Mouse (Mus musculus) brain, embryonic 14.5 days (tissue): ENCODE data around the gene Gpr153. TPM values are rescaled to one million over a fixed set of nuclear protein-coding genes. Genes with fewer than 3 reads are reported as not detected.
A peak's percentile ranks its signal among the peaks of the same experiment; 100 is the strongest.

Source experiments
- DNase-seq: peaks from one replicate; pipeline ENCODE4 v3.0.0-alpha.2; 2011; ENCODE audit warnings: low read depth
- CTCF ChIP-seq: fragments of 200-500 bp; IDR thresholded peaks from 2 replicates; pipeline ENCODE4 v1.5.1; 2012; ENCODE audit warnings: inconsistent platforms, mild to moderate bottlenecking, moderate library complexity, borderline replicate concordance; ENCODE audit not compliant: insufficient read depth, insufficient read length; ENCODE audit errors: extremely low read depth
- POLR2A ChIP-seq: fragments of 200-500 bp; IDR thresholded peaks from 2 replicates; pipeline ENCODE4 v1.6.1; 2012; ENCODE audit warnings: mild to moderate bottlenecking, inconsistent platforms, borderline replicate concordance; ENCODE audit not compliant: poor library complexity, insufficient read depth, insufficient read length, severe bottlenecking; ENCODE audit errors: extremely low read depth
- polyA plus RNA-seq: library from polyadenylated mRNA; depleted of rRNA; stranded (reverse); fragments of >200 nt; gene quantifications from 2 replicates; pipeline ENCODE4 v1.2.3, GENCODE M21; 2012

The Gpr153 gene
- polyA plus RNA-seq, 1 experiment: 44.3 TPM

DNA sequence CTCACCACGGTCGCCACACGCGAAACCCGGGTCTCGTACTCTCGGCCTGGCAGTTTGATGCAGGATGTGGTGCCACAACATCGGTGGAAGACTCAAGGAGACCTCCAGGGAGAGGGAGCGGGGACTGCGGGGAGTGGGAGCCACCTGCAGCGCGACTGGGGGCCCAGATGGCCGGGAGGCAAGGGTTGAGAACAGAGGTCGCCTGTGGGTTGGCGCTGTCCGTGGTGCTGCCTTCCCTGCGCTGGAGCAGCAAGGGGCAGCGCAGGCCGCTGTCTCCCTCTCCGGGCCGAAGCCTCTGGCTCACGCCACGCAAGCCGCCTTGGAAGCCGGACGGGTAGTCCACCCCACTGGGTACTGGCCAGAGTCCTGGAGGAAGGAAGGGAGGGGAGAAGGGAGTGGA is 12.9 kb downstream of the Gpr153 start:
- DNase-seq: peak; percentile 37
- TF ChIP-seq CTCF: no peak
- TF ChIP-seq POLR2A: no peak

DNA sequence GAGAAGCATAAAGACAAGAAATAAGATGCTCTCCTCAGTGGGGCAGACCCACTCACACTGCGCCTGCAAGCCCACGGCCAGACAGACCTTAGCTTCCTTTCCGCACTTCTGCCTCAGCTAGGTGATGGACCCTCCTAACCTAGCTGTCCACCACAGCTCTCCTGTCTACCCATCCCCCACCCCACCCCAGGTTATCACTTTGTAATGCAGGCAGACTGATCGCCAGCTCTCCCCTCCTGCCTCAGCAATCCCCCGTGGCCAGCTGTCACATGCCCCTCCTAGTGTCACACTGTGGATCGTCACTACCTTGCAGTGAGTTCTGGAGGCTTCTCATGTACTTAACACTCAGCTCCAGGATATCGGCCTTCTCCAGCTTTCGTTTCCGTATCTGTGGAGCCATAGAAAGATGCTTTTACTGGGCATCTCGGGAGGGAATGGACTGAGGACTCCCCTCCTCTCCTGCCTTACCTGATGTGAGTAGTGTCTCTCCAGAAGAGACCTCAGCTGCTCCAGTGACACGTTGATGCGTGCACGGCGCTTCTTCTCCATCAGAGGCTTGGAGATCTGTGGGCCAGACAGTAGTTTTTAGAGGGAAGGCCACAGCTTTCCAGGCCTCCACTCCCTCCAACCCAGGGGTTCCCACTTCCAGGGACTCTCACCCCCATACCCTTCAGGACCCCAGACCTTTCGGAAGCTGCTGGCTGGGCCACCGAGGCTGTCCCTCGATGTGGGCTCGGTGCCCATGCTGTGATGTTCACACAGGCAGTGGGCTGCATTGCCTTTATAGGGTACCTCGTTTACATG is 13.5 kb downstream of the Gpr153 start:
- TF ChIP-seq CTCF (no peak), POLR2A (no peak)
- no peak for DNase-seq

DNA sequence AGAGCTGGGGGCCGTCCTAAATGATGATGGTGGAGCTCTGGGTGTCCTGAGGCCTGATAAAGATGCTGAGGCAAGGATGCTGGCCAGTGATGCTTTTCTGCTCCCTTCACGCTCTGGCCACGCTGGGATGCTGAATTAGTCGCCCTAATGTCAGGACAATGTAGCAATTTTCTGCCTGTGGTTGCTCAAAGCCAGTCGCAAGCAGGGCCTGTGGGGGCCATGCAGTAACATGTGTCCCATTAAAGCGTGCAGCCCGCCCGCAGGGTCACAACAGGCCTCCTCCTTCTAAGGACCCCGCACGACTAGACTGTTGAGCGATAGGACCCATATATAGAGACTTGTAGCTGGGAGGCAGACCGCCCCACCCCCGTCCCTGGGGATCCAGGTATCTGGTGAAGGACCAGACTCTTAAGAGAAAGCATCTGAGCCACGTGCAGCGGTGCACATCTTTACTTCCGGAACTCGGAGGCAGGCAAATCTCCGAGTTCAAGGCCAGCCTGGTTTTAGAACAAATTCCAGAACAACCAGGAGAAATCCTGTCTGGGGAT is 14.4 kb downstream of the Gpr153 start:
- TF ChIP-seq POLR2A (no peak), CTCF (no peak)
- DNase-seq: peak; percentile 31

DNA sequence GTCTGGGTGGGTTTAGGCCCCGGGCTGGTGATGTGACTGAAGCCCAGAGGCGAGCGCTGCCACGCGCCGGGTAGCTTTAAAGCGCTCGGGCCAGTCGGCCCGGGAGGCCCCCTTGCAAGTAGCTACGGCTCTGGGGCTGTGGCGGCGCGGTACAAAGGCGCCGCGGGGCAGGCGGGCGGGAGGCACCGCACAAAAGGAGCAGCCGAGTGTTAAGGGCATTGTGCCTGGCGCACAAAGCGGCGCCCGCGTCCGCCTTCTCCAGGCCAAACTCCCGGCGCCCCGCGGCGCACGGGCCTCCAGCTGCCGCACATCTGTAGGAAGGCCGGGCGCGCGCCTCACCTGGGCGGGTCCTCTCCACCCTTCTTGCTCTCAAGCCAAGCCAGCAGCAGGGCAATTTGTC is 16.4 kb downstream of the Gpr153 start:
- DNase-seq: peak; percentile 78
- TF ChIP-seq POLR2A (no peak), CTCF (no peak)

DNA sequence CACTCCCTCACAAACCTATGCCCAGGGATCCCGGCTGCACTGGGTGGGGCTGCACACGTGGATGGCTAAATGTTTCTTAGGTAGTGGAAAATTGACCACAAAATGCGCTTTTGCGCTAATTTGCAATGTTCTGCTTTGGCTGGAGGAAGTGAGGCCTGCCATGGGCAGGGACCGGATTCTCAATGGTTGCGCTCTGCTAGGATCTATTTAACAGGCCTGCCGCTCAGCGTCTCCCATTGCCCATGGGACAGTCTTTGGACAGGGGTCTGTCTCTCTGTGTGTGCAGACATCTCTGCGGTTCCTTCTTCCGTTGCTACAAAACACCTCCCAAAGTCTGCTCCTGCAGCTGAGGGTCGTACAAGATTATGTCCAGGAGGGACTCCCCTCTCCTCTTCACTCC is 17.0 kb downstream of the Gpr153 start:
- DNase-seq: no peak
- no peak for TF ChIP-seq CTCF
- no peak for TF ChIP-seq POLR2A

DNA sequence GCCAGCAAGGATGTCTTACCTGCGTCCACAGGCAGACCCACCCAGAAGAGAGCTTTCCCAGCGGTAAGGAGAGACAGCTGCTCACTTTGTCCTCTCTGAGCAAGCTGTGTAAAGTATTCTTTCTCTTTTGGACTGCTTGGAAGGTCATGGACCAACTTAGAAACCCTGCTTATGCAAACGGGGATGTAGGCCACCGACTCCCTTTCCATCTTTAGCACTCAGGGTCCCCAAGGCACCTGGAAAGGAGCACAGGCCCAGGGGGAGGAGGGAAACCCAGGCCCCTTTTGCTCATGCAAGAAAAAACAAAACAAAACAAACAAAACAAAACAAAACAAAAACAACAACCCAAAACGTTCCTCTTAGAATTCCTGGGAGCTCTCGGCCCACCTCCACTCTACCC is 17.5 kb downstream of the Gpr153 start, which contains the start of gene Hes3:
Gene Hes3, minus strand, starts transcription at position 101 of the 400 bp plus-strand sequence.
- TF ChIP-seq POLR2A (no peak), CTCF (no peak)
- no peak for DNase-seq

DNA sequence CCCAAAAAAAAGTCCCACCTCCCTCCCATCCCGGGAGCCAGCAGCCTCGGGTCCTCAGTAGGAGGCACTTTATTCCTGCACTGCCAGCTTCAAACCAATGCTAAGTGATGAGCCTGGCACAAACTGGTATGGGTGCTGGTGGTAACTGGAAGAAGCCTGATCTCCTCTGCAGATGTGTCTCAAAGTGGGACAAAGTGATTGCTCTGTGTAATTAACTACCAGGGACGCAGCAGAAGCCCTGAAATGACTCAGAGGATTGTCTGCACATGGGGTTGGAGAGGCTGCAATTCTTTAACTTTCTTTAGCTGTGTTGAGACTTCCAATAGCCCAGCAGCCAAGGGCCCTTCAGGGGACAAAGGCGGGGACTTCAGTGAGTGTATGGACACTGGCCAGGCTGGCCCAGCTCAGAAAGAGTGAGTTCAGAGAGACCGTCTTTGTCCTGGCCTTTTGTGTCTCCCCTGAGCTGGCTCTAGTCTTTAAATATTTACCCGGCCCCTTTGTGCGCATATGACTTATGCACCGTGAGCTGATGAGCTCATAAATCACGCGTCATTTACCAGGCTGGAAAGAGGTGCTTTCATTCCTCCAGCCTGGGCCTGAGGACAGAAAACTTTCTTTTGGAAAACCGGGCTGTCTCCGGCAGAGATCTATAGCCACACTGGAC is 18.2 kb downstream of the Gpr153 start:
- TF ChIP-seq CTCF (no peak), POLR2A (no peak)
- peak; percentile 67 for DNase-seq

DNA sequence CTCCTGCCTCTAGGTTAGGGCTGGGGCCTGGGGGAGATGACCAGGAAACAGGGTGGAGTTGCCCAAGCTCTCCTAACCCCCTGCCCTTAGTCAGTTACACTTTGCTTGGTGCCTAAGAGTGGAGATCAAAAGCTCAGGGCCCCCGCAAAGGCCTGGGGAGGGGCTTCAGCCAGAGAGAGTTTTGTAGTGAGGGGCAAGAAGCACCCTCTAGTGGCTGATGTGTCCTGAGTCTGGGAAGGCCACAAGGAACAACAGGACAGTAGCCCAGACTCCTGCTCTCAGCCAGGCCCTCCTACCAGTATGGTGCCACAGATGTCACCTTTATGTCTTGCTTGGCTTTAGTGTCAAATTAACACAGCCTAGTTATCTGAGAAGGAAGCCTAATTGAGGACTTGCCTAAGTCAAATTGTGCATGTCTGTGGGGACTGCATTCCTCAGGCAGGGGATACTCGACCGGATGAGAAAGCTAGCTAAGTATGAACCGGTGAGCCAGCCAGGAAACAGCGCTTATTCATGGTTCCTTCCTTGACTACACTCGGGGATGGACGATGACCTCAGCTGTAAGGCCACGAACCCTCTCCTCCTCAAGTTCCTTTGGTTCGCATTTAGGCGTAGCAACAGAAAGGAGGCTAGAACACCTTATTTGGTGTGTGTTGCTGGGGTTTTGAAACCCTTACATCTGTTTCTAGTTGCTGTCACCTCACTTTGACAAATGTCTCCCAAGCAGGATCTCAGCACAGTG is 20.3 kb downstream of the Gpr153 start:
- TF ChIP-seq CTCF (peak; percentile 49; the same call in 1 of the 2 replicates), POLR2A (no peak)
- no peak for DNase-seq

DNA sequence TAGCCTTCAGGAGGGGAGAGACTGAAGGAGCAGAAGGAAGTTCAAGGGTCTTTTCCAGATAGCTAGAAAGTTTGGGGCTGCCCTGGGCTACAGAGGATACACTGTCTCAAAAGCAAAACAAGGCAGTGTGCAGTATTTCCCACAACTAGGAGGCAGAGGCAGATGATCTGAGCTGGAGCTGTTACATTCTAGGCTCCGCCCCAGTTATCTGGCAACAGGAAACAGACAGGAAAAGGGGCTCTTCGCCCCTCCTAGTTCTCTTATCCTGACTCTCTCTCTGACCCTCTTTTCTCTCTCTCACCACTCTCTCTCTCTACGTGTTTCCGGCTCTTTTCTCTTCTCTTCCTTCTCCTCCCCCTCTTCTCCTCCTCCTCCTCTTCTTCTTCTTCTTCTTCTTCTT is 21.9 kb downstream of the Gpr153 start:
- TF ChIP-seq POLR2A: no peak
- no peak for TF ChIP-seq CTCF
- DNase-seq: no peak

DNA sequence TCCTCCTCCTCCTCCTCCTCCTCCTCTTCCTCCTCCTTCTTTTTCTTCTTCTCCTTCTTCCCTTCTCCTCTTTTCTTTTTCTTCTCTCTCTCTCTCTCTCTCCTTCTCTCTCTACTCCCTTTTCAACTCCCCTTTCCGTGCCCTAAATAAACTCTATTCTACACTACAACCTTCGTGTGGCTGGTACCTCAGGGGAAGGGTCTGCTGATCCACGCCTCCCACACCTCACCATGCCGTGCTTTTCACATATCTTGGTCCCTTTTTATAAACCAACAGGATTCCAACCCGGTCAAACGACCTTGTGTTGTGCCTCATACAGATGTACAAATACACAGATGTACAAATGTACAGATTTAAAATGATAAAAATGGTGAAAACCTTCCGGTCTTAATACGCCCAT is 22.3 kb downstream of the Gpr153 start:
- DNase-seq: no peak
- TF ChIP-seq CTCF (no peak), POLR2A (no peak)

DNA sequence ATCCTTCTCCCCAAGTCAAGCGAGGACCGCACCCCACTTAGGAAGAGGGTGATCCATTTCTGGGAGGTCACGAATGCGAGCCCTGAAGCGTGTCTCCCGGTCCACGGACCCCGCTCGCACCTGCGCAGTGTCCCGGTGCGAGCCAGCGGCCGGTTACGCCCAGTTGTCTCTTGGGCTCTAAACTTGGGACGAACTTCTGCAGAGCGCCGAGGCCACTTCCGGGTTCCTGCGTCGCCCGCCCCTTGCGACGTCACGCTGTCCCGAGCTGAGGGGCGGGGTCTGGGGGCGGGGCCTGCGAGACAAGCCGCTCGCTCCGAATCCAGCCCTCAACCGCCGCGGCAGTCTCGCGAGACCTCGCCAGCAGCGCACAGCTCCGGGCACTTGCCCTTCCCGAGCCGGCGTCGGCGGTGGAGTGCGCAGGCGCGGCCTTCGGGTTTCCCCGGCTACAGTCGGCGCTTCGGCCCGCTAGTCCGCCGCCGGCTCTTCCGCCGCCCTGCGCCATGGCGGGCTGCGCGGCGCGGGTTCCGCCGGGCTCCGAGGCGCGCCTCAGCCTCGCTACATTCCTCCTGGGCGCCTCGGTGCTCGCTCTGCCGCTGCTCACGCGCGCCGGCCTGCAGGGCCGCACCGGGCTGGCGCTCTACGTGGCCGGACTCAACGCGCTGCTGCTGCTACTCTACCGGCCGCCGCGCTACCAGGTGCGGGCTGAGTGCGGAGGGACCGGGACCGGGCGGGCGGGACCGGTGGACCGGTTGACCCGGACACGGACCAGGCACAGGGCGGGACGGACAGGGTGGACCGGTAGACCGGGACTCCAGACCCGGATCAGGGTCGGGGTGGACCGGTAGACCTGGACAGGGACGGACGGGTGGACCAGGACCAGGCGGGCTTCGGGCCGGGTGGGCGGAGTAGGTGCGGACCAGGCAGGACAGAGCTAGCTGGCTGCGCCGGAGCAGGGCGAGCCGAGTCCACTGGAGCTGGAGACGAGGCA is 23.1 kb downstream of the Gpr153 start, which contains the start of gene Icmt:
Gene Icmt, plus strand, starts transcription at position 354 of the 988 bp plus-strand sequence.
- no peak for TF ChIP-seq CTCF
- peak; percentile 89 for TF ChIP-seq POLR2A
- DNase-seq: peak; percentile 99

DNA sequence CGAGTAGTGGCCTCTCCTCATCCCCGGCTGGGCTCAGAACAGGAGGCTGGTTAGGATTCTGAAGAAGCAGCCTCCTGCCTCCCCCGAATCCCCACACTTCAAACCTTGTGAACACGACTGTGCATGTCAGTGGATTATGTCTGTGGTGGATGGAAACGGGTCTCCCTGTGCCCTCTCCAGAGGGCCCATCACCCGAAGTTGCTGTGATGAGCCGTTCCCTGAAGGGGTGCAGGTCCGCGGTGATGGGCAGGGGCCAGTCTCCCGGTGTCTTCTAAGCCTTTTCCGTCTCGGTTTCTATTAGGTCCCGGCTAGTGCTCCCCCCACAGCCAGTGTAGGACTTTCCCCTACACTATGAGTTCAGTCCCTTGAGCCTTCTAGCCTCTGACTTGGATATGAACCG is 24.8 kb downstream of the Gpr153 start:
- no peak for TF ChIP-seq POLR2A
- TF ChIP-seq CTCF: no peak
- no peak for DNase-seq

DNA sequence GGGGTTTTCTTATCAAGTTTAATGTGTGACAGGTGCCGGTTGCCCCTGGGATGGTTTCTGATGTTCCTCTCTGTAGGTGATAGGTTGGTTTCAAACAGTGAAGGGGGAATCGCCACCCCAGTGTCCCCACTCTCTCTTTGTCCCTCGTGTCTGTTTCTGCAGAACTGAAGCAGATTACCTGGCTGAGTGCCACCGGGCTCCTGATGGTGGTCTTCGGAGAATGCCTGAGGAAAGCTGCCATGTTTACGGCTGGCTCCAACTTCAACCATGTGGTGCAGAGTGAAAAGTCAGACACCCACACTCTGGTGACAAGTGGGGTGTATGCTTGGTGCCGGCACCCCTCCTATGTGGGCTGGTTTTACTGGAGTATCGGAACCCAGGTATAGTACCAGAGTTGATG is 26.3 kb downstream of the Gpr153 start:
- DNase-seq: no peak
- TF ChIP-seq POLR2A: no peak
- TF ChIP-seq CTCF: no peak
